Mouse (Mus musculus) midbrain, embryonic 11.5 days (tissue): Measurements from ENCODE around the gene Usp30. TPM values are rescaled to one million over a fixed set of nuclear protein-coding genes. Genes with fewer than 3 reads are reported as not detected.

Source experiments
- ATAC-seq: fragments of 200-750 bp; cut with Nextera tagmentation; 2 replicates; pipeline ENCODE4 v1.8.0; 2017; ENCODE audit warnings: moderate TSS enrichment, moderate library complexity; ENCODE audit not compliant: low FRiP score
- DNase-seq: peaks from one replicate; pipeline ENCODE4 v3.0.0; 2015; ENCODE audit warnings: low spot score; ENCODE audit errors: missing footprints
- H3K27ac ChIP-seq: fragments of 300-500 bp; sonication (generic); 2 replicates; pipeline ENCODE4 v1.5.1; 2014; ENCODE audit warnings: low read depth, low read length
- H3K27me3 ChIP-seq: fragments of 300-500 bp; sonication (generic); 2 replicates; pipeline ENCODE4 v1.6.1; 2014; ENCODE audit warnings: mild to moderate bottlenecking, low read length, moderate library complexity, mixed read lengths; ENCODE audit not compliant: control insufficient read depth, insufficient read depth
- H3K36me3 ChIP-seq: fragments of 300-500 bp; sonication (generic); 2 replicates; pipeline ENCODE4 v1.6.1; 2014; ENCODE audit warnings: mild to moderate bottlenecking, low read length, moderate library complexity, mixed read lengths; ENCODE audit not compliant: control insufficient read depth, insufficient read depth
- H3K4me1 ChIP-seq: fragments of 300-500 bp; sonication (generic); 2 replicates; pipeline ENCODE4 v1.6.1; 2014; ENCODE audit warnings: low read length; ENCODE audit not compliant: control insufficient read depth, insufficient read depth
- H3K4me2 ChIP-seq: fragments of 300-500 bp; sonication (generic); 2 replicates; pipeline ENCODE4 v1.6.1; 2014; ENCODE audit warnings: mild to moderate bottlenecking, moderate library complexity
- H3K4me3 ChIP-seq: fragments of 300-500 bp; sonication (generic); 2 replicates; pipeline ENCODE4 v1.5.1; 2014; ENCODE audit warnings: low read depth, low read length
- H3K9ac ChIP-seq: fragments of 300-500 bp; sonication (generic); 2 replicates; pipeline ENCODE4 v1.6.1; 2014; ENCODE audit warnings: low read length
- H3K9me3 ChIP-seq: fragments of 300-500 bp; sonication (generic); 2 replicates; pipeline ENCODE4 v1.6.1; 2016; ENCODE audit warnings: low read length; ENCODE audit not compliant: control insufficient read depth
- WGBS: fragments of 180-500 bp; shearing (Covaris S2); extraction: QIAGEN DNeasy Blood & Tissue Kit; methylation state at CpG from one replicate; pipeline ENCODE4 v1.1.7; 2014; 5-methylcytosine and 5-hydroxymethylcytosine counted together
- polyA plus RNA-seq: library from polyadenylated mRNA; unstranded; fragments of >200 nt; fragmentation: Nextera tagmentation; extraction: Ambion mirVana; gene quantifications from 2 replicates; pipeline ENCODE4 v1.2.1, GENCODE M21; 2014

The Usp30 gene
- polyA plus RNA-seq, 1 experiment from 2014 or later, result 11.0 TPM

- Histone ChIP-seq H3K4me3 (peak within 1 kb of the TSS; percentile 65), H3K4me1 (peaks cover 18% of the 10 kb centered on the region), H3K27me3 (no peaks in the 10 kb centered on the region), H3K36me3 (peaks cover 6% of the 10 kb centered on the region; the same call in 1 of the 2 replicates), H3K9ac (peak within 1 kb of the TSS; percentile 76), H3K4me2 (peak within 1 kb of the TSS; percentile 99), H3K27ac (peak within 1 kb of the TSS; percentile 77), H3K9me3 (no peaks in the 10 kb centered on the region)
- DNase-seq, result peak; percentile 100
- peak; percentile 31 for ATAC-seq
- whole genome bisulfite sequencing, result under 1% methylated on average over 69 of the region's 69 CpGs
Measured at GRCm38 (mm10) chr5:114127374-114128349, 62.4 kb downstream of the Usp30 start, which contains the start of gene Alkbh2. Gene Alkbh2, minus strand, starts transcription at chr5:114128218.

GRCm38 (mm10) chr5:114129550-114130210, 64.4 kb downstream of the Usp30 start:
- H3K9ac ChIP-seq, result no peak overlapping the region
- ATAC-seq (no peak), DNase-seq (peak; percentile 81)
- H3K4me3 ChIP-seq, result peak overlapping the region; percentile 84
- H3K4me2 ChIP-seq, result peak overlapping the region; percentile 96
- H3K27ac ChIP-seq, result no peak overlapping the region
- H3K36me3 ChIP-seq, result 0 out of 2 replicates have a peak, but pooled peaks cover 2% of the 10 kb centered on the region
- WGBS, result 76% methylated on average over 15 of the region's 15 CpGs
- H3K9me3 ChIP-seq, result no peaks in the 10 kb centered on the region
- H3K27me3 ChIP-seq, result no peaks in the 10 kb centered on the region
- H3K4me1 ChIP-seq, result peaks cover 24% of the 10 kb centered on the region

GRCm38 (mm10) chr5:114130211-114130605, 64.9 kb downstream of the Usp30 start, which contains the start of gene Ung:
Gene Ung, plus strand, starts transcription at chr5:114130386.
- Histone ChIP-seq H3K9me3 (no peaks in the 10 kb centered on the region), H3K4me3 (peak within 1 kb of the TSS; percentile 84), H3K4me2 (peak within 1 kb of the TSS; percentile 96), H3K27ac (no peak within 1 kb of the TSS), H3K9ac (peak within 1 kb of the TSS; percentile 73), H3K4me1 (peaks cover 24% of the 10 kb centered on the region), H3K36me3 (0 out of 2 replicates have a peak, but pooled peaks cover 2% of the 10 kb centered on the region), H3K27me3 (no peaks in the 10 kb centered on the region)
- DNase-seq (peak; percentile 97), ATAC-seq (peak; percentile 54)
- WGBS, result under 1% methylated on average over 28 of the region's 29 CpGs

GRCm38 (mm10) chr5:114130698-114131520, 65.6 kb downstream of the Usp30 start:
- Histone ChIP-seq H3K4me1 (peaks cover 24% of the 10 kb centered on the region), H3K4me3 (peak overlapping the region; percentile 84), H3K4me2 (peak overlapping the region; percentile 96), H3K36me3 (0 out of 2 replicates have a peak, but pooled peaks cover 2% of the 10 kb centered on the region), H3K27me3 (no peaks in the 10 kb centered on the region), H3K9me3 (no peaks in the 10 kb centered on the region), H3K27ac (no peak overlapping the region), H3K9ac (peak overlapping the region; percentile 73)
- under 1% methylated on average over 87 of the region's 87 CpGs for WGBS
- ATAC-seq (peak; percentile 97), DNase-seq (peak; percentile 99)

GRCm38 (mm10) chr5:114131521-114131840, 66.2 kb downstream of the Usp30 start:
- H3K9me3 ChIP-seq, result no peaks in the 10 kb centered on the region
- H3K4me1 ChIP-seq, result peaks cover 24% of the 10 kb centered on the region
- no peaks in the 10 kb centered on the region for H3K27me3 ChIP-seq
- H3K4me3 ChIP-seq, result peak overlapping the region; percentile 84
- H3K9ac ChIP-seq, result peak overlapping the region; percentile 73
- H3K36me3 ChIP-seq, result 0 out of 2 replicates have a peak, but pooled peaks cover 2% of the 10 kb centered on the region
- no peak overlapping the region for H3K27ac ChIP-seq
- peak overlapping the region; percentile 96 for H3K4me2 ChIP-seq
- ATAC-seq (no peak), DNase-seq (no peak)
- 1% methylated on average over 15 of the region's 15 CpGs for WGBS

- ATAC-seq, result no peak
Measured at GRCm38 (mm10) chr5:114132841-114133240, 67.6 kb downstream of the Usp30 start.

GRCm38 (mm10) chr5:114134091-114134534, 68.9 kb downstream of the Usp30 start:
- Histone ChIP-seq H3K9me3 (no peaks in the 10 kb centered on the region), H3K36me3 (peaks cover 8% of the 10 kb centered on the region; the same call in 1 of the 2 replicates), H3K4me1 (peaks cover 24% of the 10 kb centered on the region), H3K9ac (no peak overlapping the region), H3K27ac (no peak overlapping the region), H3K4me3 (no peak overlapping the region), H3K4me2 (no peak overlapping the region), H3K27me3 (no peaks in the 10 kb centered on the region)
- 71% methylated on average over 6 of the region's 6 CpGs for WGBS
- DNase-seq, result no peak
- no peak for ATAC-seq

More at GRCm38 (mm10) chr5:114132841-114133240, 67.6 kb downstream of the Usp30 start:
- H3K9me3 ChIP-seq, result no peaks in the 10 kb centered on the region
- no peak for DNase-seq
- no peak overlapping the region for H3K4me3 ChIP-seq
- no peaks in the 10 kb centered on the region for H3K27me3 ChIP-seq
- no peak overlapping the region for H3K27ac ChIP-seq
- peaks cover 24% of the 10 kb centered on the region for H3K4me1 ChIP-seq
- H3K4me2 ChIP-seq, result no peak overlapping the region
- no peak overlapping the region for H3K9ac ChIP-seq
- WGBS, result 84% methylated on average over 6 of the region's 6 CpGs
- peaks cover 8% of the 10 kb centered on the region; the same call in 1 of the 2 replicates for H3K36me3 ChIP-seq

- no peaks in the 10 kb centered on the region for H3K9me3 ChIP-seq
- H3K9ac ChIP-seq, result no peak overlapping the region
- no peak overlapping the region for H3K4me3 ChIP-seq
- no peak for DNase-seq
- 94% methylated on average over 10 of the region's 10 CpGs for WGBS
- no peak overlapping the region for H3K27ac ChIP-seq
- peaks cover 22% of the 10 kb centered on the region for H3K4me1 ChIP-seq
- peaks cover 8% of the 10 kb centered on the region; the same call in 1 of the 2 replicates for H3K36me3 ChIP-seq
- H3K27me3 ChIP-seq, result no peaks in the 10 kb centered on the region
- no peak overlapping the region for H3K4me2 ChIP-seq
- ATAC-seq, result no peak
Measured at GRCm38 (mm10) chr5:114135516-114135915, 70.3 kb downstream of the Usp30 start.
